Mouse (Mus musculus): Measurements from ENCODE around the gene Sgpp1. TPM values are rescaled to one million over a fixed set of nuclear protein-coding genes. Genes with fewer than 3 reads are reported as not detected.

Sgpp1 gene
- total RNA-seq (2021), result 10 to 100 TPM; 32.2 to 34.2 TPM
- long read RNA-seq, transcript Sgpp1-201 (3 exons, 3,323 nt), result major isoform, 54 of 56 reads
- long read RNA-seq, partial matches to known transcripts, result 0 of 56 reads
- long read RNA-seq, other reads (novel, unspliced or antisense), result 1 of 56 reads

DNA sequence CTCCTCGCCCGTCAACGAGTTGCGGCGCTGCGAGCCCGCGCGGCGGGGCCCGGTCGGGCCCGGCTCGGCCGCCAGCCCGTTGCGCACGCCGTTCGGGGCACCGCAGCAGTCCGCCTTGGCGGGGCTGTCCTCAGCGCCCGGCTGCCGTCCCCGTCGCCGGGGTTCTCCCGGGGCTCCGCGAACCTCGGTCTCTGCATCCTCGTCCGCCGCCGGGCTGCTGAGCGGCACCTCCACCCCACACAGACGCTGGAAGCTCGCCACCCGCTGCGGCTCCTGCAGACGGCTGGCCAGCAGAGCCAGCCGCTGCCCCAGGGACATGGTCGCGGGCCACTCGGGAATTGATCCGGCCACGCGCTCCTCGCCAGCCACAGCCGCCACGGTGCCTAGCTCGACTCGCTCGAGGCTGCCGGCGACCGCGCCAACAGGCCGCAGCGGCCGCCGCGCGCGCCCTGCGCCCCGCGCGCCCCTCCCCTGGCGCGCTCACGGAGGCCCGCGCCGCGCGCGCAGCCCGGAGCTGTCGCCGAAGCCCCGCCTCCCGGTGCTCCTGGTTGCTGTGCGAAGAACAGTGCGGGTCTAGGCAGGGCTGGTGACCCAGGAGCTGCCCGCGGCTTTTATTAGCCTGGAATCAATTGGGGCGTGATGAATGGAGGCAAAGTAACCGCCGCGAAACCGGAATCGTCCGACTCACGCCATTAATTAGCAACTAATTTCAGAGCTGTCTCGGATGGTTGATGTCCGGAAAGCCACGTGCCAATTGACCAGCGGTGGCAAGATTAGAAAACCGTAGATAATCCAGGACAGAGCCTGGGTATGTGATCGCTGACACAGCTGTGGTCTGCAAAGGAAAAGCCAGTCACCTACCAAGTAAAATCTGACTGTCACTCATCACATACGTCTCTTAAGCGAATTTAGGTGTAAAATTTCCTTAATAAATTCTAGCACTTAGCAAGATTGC, at the start of gene Sgpp1:
TSS of gene Sgpp1 (minus strand) at position 484 of the 955 bp plus-strand sequence.
- peak; percentile 56 to 85 for DNase-seq (ENCODE audit: low spot score in 2 of 2)

DNA sequence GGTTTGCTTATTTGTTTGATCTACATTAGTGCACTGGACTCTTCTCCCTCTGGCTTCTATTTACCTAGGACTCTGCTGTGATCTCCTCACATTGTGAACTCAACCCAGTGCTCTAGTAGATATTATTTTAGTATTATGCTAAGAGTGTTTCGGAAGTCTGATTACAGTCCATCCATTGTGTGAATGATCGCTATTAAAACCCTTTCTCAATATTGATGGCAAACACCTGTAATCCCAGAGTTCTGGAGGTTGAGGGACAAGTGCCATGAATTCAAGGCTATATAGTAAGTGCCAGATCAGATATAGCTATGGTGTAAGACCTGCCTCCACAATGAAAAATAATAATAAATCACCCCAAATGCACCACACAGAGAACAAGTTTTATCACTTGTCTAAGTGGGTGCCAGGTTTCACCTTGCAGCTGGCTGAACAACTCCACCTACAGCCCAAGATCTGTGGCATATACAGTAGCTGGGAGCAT, 48.8 kb upstream of the Sgpp1 start:
- DNase-seq (ENCODE audit: low spot score in 2 of 2), result no peak

- no peak for DNase-seq (ENCODE audit: low spot score in 2 of 2)
Measured at GRCm38 (mm10) chr12:75781995-75782394, 46.5 kb upstream of the Sgpp1 start.

GRCm38 (mm10) chr12:75781445-75781844, 45.9 kb upstream of the Sgpp1 start:
- no peak for DNase-seq (ENCODE audit: low spot score in 2 of 2)

DNA sequence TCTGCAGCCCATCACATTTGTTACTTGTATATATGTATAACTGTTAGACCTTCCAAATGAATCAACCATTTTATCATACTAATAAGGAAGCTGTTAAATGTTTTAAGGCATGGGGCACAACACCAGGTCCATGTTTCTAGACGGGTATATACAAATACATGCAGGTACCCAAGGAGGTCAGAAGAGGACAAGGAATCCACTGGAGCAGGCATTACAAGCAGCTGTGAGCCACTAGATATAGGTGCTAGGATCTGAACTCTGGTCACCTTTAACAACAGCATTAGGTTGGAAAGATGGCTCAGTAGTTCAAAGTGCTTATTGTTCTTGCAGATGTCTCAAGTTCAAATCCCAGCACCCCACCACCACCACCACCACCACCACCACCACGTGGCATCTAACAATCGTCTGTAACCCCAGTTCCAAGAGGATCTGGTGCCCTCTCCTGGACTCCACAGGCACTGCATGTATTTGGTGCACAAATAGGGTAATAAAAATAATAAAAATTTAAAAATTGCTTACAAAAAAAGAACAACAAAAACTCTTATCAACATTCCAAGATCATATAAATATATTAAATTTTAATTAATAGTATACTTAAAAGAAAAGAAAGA, 37.0 kb upstream of the Sgpp1 start:
- peak in 1 of 2 experiments; percentile 30 for DNase-seq (ENCODE audit: low spot score in 2 of 2)

DNA sequence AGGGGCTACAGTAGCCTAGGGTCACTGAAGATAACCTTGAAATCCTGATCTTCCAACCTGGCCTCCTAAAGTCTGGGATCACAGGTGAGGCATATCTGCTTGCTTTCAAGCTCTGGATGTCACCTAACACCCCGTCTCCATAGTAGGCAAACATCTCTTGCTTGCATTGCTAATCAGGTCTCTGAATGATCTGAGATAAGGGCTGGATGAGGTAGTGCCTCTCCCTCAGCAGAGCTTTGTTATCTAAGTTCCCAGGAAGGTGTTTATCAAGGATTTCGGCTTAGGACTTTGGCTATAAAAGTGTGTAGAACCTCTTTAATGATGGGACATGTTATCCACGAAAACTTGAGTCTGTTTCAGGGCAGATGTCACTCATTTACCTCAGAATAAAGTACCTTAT, 35.9 kb upstream of the Sgpp1 start:
- no peak for DNase-seq (ENCODE audit: low spot score in 2 of 2)

DNA sequence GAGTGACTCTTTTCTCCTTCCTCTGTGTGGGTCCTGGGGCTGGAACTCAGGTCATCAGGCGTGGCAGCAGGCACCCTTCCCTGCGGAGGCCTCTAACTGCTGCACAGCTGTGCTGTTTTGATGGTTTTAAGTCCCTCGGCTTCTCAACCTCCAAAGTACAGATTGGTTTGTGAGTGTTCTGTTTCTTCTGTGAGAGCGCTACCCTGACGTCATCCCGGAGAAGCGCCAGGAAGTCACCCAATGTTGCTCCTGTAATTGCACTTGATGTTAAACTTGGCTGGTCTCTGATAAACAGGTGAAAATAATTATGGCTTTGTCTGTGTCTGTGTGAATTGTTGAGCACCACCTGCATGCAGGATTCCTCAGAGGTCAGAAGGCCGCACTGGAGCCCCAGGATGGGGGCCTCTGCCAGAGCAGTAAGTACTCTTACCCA, 31.4 kb upstream of the Sgpp1 start:
- DNase-seq (ENCODE audit: low spot score in 2 of 2), result no peak

DNA sequence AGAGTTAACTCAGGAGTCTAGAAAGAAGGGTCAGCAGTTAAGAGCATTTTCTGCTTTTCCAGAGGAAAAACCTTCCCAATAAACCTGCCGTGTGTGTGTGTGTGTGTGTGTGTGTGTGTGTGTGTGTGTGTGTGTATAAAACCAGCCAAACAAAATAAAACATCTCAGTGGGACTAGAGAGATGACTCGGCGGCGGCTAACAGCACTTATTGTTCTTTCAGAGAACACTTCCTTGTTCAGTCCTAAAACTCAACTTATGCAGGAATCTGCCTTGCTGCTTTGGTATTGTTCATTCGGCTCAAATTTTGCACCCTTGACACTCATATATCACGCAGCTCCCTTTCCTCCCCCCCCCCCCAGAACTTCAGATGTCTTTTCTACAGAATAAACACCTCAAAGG, 30.9 kb upstream of the Sgpp1 start:
- DNase-seq (ENCODE audit: low spot score in 2 of 2), result no peak

DNA sequence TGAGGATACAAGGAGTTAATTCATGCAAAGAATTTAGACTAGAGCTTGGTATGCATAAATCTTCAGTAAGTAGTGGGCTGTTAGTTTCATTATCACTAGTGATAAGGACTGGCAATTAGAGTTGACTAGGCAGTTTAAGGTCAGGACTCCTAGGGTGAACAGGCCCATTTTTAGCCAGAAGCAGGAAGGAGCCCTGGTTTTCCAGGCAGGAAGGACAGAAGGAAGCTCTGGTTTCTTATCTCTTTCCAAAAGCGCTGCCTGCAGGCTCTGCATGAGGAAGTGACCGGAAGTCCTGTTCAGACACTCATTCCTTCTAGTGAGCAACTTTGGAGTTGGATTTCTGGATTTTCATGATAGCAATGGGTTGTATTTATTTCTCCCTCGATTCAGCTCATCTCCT, 30.2 kb upstream of the Sgpp1 start:
- no peak for DNase-seq (ENCODE audit: low spot score in 2 of 2)

DNA sequence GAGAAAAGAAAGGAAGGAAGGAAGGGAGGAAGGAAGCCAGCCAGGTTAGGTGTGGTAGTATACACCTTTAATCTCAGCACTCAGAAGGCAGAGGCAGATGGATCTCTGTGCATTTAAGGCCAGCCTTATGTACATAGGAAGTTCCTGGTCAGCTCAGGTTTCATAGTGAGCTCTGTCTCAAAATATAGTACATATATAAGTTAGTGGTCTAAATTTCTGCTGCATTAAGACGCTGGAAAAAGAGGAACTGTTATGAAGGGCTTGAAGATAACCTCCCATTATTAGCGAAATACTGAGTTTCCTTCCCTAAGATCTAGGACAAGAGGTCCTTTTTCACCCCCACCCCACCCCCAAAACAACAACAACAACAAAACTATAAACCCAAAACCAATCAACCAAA, 20.9 kb upstream of the Sgpp1 start:
- no peak for DNase-seq (ENCODE audit: low spot score in 2 of 2)

DNA sequence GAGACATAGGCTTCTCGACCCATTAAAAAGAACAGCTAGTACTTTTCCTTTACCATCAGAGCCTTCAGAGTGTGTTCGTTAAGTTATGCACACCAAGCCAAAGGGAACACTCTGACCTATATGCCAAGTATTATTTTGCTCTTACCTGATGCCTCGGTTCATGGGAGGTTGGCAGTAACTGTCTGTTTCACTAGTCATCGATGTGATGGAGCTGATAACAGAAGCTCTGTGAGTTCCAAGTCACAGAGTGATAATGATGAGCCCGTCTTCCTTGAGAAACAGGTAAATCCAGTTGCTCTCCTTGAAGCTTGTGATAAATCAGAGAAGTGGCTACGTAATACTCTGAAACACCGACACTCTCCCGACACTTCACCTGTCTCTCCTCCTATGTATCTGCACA, 18.2 kb upstream of the Sgpp1 start:
- DNase-seq (ENCODE audit: low spot score in 2 of 2), result no peak

GRCm38 (mm10) chr12:75752077-75752476, 16.5 kb upstream of the Sgpp1 start:
- no peak for DNase-seq (ENCODE audit: low spot score in 2 of 2)

- DNase-seq (ENCODE audit: low spot score in 2 of 2), result no peak
Measured at GRCm38 (mm10) chr12:75748574-75748973, 13.0 kb upstream of the Sgpp1 start.

- DNase-seq (ENCODE audit: low spot score in 2 of 2), result no peak
Measured at GRCm38 (mm10) chr12:75745697-75746290, 10.3 kb upstream of the Sgpp1 start.

- no peak for DNase-seq (ENCODE audit: low spot score in 2 of 2)
Measured at GRCm38 (mm10) chr12:75742101-75742500, 6.6 kb upstream of the Sgpp1 start.

GRCm38 (mm10) chr12:75741273-75741672, 5.7 kb upstream of the Sgpp1 start:
- no peak for DNase-seq (ENCODE audit: low spot score in 2 of 2)

DNA sequence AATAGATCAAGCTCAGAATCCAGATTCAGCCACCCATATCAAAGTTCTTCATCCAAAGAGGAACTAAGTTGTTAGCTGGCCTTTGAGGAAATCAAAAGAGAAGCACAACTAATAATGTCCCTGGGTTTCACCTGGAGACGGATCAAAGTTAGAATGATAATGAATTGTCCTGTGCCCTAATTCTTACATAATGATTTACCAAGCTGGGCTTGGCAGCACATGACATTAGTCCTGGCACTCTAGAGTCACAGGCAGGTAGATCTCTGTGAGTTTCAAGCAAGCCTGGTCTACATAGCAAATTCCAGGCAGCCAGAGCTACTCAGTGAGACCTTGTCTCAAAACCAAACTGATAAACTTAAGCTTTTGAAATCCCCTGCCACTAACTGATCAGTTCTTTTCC, 4.9 kb upstream of the Sgpp1 start:
- DNase-seq (ENCODE audit: low spot score in 2 of 2), result no peak

DNA sequence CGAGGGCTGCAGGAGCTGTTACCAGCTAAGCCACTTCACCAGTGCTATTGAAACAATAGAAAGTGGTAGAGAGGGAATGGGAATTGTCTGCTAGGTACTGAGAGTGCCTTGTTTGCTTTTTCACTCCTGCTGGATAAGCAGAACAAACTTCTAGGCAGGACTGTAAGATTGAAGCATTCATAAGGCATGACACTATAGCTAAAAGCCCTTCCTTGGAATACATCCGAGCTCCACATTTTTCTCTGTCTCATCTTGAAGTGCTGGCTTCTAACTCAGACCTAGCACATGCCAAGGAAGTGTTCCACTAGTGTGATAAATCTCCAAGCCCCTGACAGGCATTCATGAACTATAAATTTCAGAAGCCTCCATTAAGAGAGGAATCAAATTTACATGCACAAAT, 4.1 kb upstream of the Sgpp1 start:
- no peak for DNase-seq (ENCODE audit: low spot score in 2 of 2)

GRCm38 (mm10) chr12:75736296-75736695, 767 bp upstream of the Sgpp1 start:
- DNase-seq (ENCODE audit: low spot score in 2 of 2), result no peak

- DNase-seq (ENCODE audit: low spot score in 2 of 2), result no peak
Measured at GRCm38 (mm10) chr12:75734891-75735245, 661 bp downstream of the Sgpp1 start.

GRCm38 (mm10) chr12:75734167-75734566, 1.4 kb downstream of the Sgpp1 start:
- DNase-seq (ENCODE audit: low spot score in 2 of 2), result no peak
